Mouse (Mus musculus): ENCODE measurements around the gene Pitpnm2. TPM values are rescaled to one million over a fixed set of nuclear protein-coding genes. Genes with fewer than 3 reads are reported as not detected.

Gene Pitpnm2
- polyA plus RNA-seq, 2 experiments: 1.9 to 4.7 TPM

DNA sequence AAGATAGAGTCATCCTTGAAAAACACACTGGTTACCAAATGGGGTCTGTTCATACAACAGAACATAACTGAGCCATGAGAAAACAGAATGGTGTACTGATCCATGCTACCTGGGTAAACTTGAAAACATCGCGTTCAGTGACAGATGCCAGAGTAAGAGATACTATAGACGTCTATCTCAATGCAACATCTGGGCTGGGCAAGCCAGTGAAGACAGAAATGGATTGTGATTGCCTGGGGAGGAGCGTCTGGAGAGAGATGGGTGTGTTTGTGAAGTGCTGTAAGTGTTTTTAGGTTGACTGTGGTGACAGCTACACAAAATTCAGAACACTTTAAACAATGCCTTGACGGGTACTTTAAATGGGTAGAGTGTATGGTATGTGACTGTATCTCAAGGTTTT, 48.7 kb downstream of the Pitpnm2 start:
- Histone ChIP-seq H3K27me3 (ENCODE audit: control insufficient read depth, insufficient read depth, low read length) (no peaks in the 10 kb centered on the region), H3K4me3 (ENCODE audit: insufficient read depth in 1 of 2, low read depth in 2 of 2, low read length in 2 of 2) (no peak overlapping the region), H3K9ac (replicated peaks) (no peak overlapping the region), H3K36me3 (replicated peaks; ENCODE audit: control insufficient read depth, insufficient read depth, low read depth) (no peaks in the 10 kb centered on the region), H3K4me1 (replicated peaks; ENCODE audit: control insufficient read depth in 2 of 2, insufficient read depth in 2 of 2, low read length in 1 of 2) (peaks cover 28 to 49% of the 10 kb centered on the region in 2 experiments), H3K27ac (no peak overlapping the region), H3K9me3 (ENCODE audit: control insufficient read depth, low read length) (no peaks in the 10 kb centered on the region), H3K4me2 (ENCODE audit: low read depth) (no peak overlapping the region; the same call in 1 of the 2 replicates)
- peak; percentile 70 for TF ChIP-seq EP300 (IDR thresholded peaks at IDR 0.05; ENCODE audit: low read depth)
- TF ChIP-seq CTCF (IDR thresholded peaks at IDR 0.05; ENCODE audit: low read depth): no peak
- DNase-seq (ENCODE audit: low read depth in 3 of 3, low spot score in 3 of 3): peak in 1 of 3 experiments; percentile 52
- peak; percentile 55 for ATAC-seq (ENCODE audit: insufficient read depth)
- 18% methylated on average over 5 of the region's 5 CpGs for WGBS (ENCODE audit: insufficient replicate concordance)

DNA sequence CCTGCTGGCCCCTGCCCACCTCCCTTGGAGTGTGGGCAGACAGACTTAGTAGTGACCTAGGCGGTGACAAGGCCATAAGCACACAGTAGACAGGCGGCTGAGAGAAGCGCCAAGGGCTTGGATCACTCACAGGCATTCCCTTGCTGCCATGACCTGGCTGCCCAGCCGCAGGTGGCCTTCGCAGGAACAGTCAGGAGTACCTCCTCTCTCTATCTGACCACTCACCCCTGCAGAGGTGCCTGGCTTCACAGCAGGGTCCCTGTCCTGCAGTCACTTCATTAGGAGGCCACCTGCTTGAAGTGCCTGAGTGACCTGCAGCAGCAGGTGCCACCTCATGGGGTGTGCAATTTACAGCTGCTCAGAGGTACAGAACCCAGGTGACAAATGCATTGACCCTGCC, 50.4 kb downstream of the Pitpnm2 start:
- Histone ChIP-seq H3K4me1 (replicated peaks; ENCODE audit: control insufficient read depth in 2 of 2, insufficient read depth in 2 of 2, low read length in 1 of 2) (peaks cover 26 to 40% of the 10 kb centered on the region in 2 experiments), H3K4me3 (ENCODE audit: insufficient read depth in 1 of 2, low read depth in 2 of 2, low read length in 2 of 2) (no peak overlapping the region), H3K36me3 (replicated peaks; ENCODE audit: control insufficient read depth, insufficient read depth, low read depth) (no peaks in the 10 kb centered on the region), H3K27me3 (ENCODE audit: control insufficient read depth, insufficient read depth, low read length) (no peaks in the 10 kb centered on the region), H3K27ac (no peak overlapping the region), H3K9ac (replicated peaks) (no peak overlapping the region), H3K9me3 (ENCODE audit: control insufficient read depth, low read length) (no peaks in the 10 kb centered on the region), H3K4me2 (ENCODE audit: low read depth) (no peak overlapping the region)
- TF ChIP-seq CTCF (IDR thresholded peaks at IDR 0.05; ENCODE audit: low read depth) (no peak), EP300 (IDR thresholded peaks at IDR 0.05; ENCODE audit: low read depth) (no peak)
- 85% methylated on average over 5 of the region's 5 CpGs for WGBS (ENCODE audit: insufficient replicate concordance)
- ATAC-seq (ENCODE audit: insufficient read depth) (no peak), DNase-seq (ENCODE audit: low read depth in 3 of 3, low spot score in 3 of 3) (no peak)

DNA sequence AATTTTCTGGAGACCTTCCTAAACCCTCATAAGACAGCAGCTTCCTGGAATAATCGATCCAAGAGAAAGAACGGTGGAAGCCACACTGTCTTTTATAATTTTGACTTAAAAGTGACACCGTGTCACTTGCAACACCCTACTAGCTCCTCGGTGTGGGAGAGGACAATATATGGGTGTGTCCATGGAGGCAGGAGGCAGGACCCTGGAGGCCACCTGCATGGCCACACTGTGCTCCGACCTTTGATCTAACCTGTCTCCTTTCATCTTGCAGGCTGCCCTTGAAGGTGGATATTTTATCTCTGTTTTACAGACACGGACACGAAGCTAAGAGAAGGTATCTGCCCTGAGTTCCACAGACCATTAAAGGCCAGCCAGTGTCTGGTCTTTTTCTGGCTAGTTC, 51.1 kb downstream of the Pitpnm2 start:
- Histone ChIP-seq H3K27me3 (ENCODE audit: control insufficient read depth, insufficient read depth, low read length) (no peaks in the 10 kb centered on the region), H3K9ac (replicated peaks) (no peak overlapping the region), H3K4me1 (replicated peaks; ENCODE audit: control insufficient read depth in 2 of 2, insufficient read depth in 2 of 2, low read length in 1 of 2) (peaks cover 22 to 38% of the 10 kb centered on the region in 2 experiments), H3K9me3 (ENCODE audit: control insufficient read depth, low read length) (no peaks in the 10 kb centered on the region), H3K27ac (no peak overlapping the region), H3K4me3 (ENCODE audit: insufficient read depth in 1 of 2, low read depth in 2 of 2, low read length in 2 of 2) (no peak overlapping the region), H3K36me3 (replicated peaks; ENCODE audit: control insufficient read depth, insufficient read depth, low read depth) (no peaks in the 10 kb centered on the region), H3K4me2 (ENCODE audit: low read depth) (no peak overlapping the region)
- DNase-seq (ENCODE audit: low read depth in 3 of 3, low spot score in 3 of 3) (no peak), ATAC-seq (ENCODE audit: insufficient read depth) (no peak)
- WGBS (ENCODE audit: insufficient replicate concordance): 46% methylated on average over 7 of the region's 7 CpGs
- no peak for TF ChIP-seq CTCF (IDR thresholded peaks at IDR 0.05; ENCODE audit: low read depth)

DNA sequence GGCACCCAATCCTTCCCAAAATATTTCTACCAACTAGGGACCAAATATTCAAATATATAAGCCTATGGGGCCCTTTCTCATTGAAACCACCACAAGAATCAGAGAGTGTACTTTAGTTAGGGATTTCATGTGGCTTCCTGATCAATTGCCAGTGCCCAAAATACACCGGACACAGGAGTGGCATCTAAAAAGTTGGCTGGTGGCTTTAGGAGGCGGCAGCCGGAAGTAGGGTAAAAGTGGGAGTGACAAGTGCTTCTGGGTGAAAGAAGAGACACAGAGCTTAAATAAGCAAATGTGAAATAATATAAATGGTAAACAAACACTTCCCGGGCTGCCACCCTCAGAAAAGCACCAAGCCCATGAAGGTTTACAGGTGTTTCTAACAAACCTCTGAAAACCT, 53.5 kb downstream of the Pitpnm2 start:
- H3K27ac ChIP-seq: no peak overlapping the region
- no peaks in the 10 kb centered on the region for H3K36me3 ChIP-seq (replicated peaks; ENCODE audit: control insufficient read depth, insufficient read depth, low read depth)
- H3K4me1 ChIP-seq (replicated peaks; ENCODE audit: control insufficient read depth in 2 of 2, insufficient read depth in 2 of 2, low read length in 1 of 2): peaks cover 17 to 25% of the 10 kb centered on the region in 2 experiments
- no peak overlapping the region for H3K4me2 ChIP-seq (ENCODE audit: low read depth)
- H3K9me3 ChIP-seq (ENCODE audit: control insufficient read depth, low read length): no peaks in the 10 kb centered on the region
- ATAC-seq (ENCODE audit: insufficient read depth): no peak
- H3K27me3 ChIP-seq (ENCODE audit: control insufficient read depth, insufficient read depth, low read length): no peaks in the 10 kb centered on the region
- WGBS (ENCODE audit: insufficient replicate concordance): 79% methylated on average over 4 of the region's 4 CpGs
- H3K4me3 ChIP-seq (ENCODE audit: insufficient read depth in 1 of 2, low read depth in 2 of 2, low read length in 2 of 2): no peak overlapping the region
- no peak for DNase-seq (ENCODE audit: low read depth in 3 of 3, low spot score in 3 of 3)
- H3K9ac ChIP-seq (replicated peaks): no peak overlapping the region
- no peak for TF ChIP-seq CTCF (IDR thresholded peaks at IDR 0.05; ENCODE audit: low read depth)
- no peak for TF ChIP-seq EP300 (IDR thresholded peaks at IDR 0.05; ENCODE audit: low read depth)

- no peak for DNase-seq (ENCODE audit: low read depth in 3 of 3, low spot score in 3 of 3)
- H3K4me1 ChIP-seq (replicated peaks; ENCODE audit: control insufficient read depth in 2 of 2, insufficient read depth in 2 of 2, low read length in 1 of 2): peaks cover 12 to 25% of the 10 kb centered on the region in 2 experiments
- TF ChIP-seq CTCF (IDR thresholded peaks at IDR 0.05; ENCODE audit: low read depth) (no peak), EP300 (IDR thresholded peaks at IDR 0.05; ENCODE audit: low read depth) (no peak)
- no peak overlapping the region for H3K4me3 ChIP-seq (ENCODE audit: insufficient read depth in 1 of 2, low read depth in 2 of 2, low read length in 2 of 2)
- no peak overlapping the region for H3K4me2 ChIP-seq (ENCODE audit: low read depth)
- no peak overlapping the region for H3K27ac ChIP-seq
- no peaks in the 10 kb centered on the region for H3K9me3 ChIP-seq (ENCODE audit: control insufficient read depth, low read length)
- no peak overlapping the region for H3K9ac ChIP-seq (replicated peaks)
- H3K27me3 ChIP-seq (ENCODE audit: control insufficient read depth, insufficient read depth, low read length): no peaks in the 10 kb centered on the region
- H3K36me3 ChIP-seq (replicated peaks; ENCODE audit: control insufficient read depth, insufficient read depth, low read depth): no peaks in the 10 kb centered on the region
- WGBS (ENCODE audit: insufficient replicate concordance): 77% methylated on average over 11 of the region's 11 CpGs
- no peak for ATAC-seq (ENCODE audit: insufficient read depth)
Observed at GRCm38 (mm10) chr5:124194386-124195084, 55.0 kb downstream of the Pitpnm2 start.

All from liver, embryonic 14.5 days (tissue).